Mouse (Mus musculus) right cerebral cortex, postnatal 14 days (tissue): ENCODE results near the gene Uqcrq.
"Not testable (repeated sequence)": the region's sequence is repeated elsewhere in the genome, so short reads cannot be mapped to it uniquely, and the experiment has no call there.

ENCODE experiments used
- DNase-seq: peaks from one replicate; pipeline ENCODE4 v3.0.0; 2022

Uqcrq gene

GRCm38 (mm10) chr11:53450070-53450705, 19.6 kb upstream of the Uqcrq start:
- DNase-seq = no peak

DNA sequence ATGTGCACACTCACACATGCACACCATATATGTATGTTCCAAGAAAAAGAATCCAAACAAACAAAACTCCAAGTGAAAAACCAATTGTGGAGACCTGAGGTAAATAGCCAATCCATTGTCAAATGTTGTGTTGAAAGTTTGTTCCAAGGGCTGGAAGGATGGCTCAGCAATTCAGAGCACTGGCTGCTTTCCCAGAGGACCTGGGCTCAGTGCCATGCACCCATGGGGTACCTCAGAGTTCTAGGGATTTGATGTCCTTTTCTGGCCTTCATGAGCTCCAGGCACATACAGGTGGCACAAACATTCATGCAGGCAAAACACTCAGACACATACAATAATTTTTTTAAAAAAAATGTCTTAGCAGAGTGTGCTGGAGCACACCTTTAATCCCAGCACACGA, 17.9 kb upstream of the Uqcrq start:
- no peak for DNase-seq

DNA sequence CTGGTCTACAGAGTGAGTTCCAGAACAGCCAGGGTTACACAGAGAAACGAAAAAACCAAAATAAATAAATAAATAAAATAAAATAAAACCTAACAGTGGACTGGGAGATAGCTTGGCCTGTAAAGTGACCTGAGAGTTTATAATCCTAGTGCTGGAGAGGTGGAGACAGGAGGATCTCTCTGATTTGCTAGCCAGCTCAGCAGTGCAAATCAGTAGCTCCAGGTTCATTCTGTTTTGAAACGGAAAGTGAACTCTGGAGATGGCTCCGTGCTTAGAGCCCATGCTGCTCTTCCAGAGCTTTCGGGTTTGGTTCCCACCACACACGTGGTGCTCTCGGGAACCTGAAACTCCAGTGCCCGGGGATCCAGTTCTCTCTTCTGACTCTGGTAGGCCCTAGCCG, 17.4 kb upstream of the Uqcrq start:
- no peak for DNase-seq

DNA sequence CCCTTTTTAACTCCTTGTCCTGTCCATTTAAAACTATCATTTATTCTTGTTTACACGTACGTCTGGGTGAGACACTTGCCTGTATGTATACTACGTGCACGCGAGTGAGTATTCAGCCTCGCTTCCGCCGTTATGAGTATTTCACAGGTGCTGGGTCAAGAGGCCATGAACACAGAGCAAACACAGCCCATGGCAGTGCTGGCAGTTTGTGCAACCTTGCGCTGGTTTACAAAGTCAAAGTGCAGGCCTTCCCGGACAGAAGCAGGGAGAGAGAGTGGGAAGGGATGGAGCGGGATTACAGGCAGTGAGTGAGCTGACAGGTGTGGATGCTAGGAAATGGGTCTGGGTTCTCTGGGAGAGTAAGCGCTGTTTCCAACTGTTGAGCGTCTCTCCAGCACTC, 15.6 kb upstream of the Uqcrq start:
- DNase-seq = no peak

DNA sequence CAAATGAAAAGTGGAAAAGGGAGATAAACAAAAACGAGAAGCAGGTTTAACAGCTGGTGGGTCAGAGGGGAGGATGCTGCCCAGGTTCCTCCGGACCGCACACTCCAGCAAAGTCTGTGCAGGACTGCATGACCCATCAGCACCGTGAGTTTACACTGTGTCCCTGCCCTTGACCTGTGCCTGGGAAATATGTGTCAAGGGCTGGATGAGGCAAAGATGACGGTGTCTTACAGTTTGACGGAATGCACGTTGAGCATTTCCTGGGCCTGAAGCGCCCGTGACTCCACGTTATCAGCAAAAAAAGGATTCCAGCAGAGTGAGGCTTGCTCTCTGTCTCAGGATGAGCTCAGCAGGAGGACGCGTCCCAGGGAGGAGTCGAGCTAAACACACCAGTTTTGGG, 14.9 kb upstream of the Uqcrq start:
- no peak for DNase-seq

DNA sequence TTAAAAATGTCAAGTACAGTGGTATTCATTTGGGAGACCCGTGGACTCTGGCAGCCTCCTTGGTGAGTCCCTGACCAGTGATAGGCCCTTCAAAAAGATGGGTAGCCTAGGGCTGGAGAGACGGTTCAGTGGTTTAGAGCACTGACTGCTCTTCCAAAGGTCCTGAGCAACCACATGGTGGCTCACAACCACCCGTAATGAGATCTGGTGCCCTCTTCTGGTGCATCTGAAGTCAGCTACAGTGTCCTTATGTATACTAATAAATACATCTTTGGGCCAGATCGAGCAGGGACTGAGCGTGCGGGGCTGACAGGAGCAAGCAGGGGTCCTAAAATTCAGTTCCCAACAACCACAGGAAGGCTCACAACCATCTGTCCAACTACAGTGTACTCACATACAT, 13.2 kb upstream of the Uqcrq start:
- no peak for DNase-seq

DNA sequence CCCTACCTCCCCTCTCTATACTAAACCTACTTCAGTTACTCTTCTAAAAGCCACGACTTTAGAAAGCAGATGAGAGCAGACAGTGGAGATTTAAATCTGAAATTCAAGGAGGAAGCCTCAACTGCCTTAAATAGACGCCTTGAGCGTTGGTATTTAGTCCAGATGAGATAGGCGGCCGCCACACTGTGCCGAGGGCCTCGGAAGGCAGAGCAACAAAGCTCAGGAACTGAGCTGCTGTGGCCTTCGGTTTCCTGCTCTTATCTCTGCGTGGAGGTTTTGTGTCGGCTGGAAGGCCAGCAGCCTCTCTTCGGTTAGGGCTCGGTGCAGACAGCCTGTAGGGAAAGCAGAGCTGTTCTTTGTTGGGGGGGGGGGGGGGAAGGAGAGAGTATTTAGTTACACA, 11.3 kb upstream of the Uqcrq start:
- DNase-seq = no peak

DNA sequence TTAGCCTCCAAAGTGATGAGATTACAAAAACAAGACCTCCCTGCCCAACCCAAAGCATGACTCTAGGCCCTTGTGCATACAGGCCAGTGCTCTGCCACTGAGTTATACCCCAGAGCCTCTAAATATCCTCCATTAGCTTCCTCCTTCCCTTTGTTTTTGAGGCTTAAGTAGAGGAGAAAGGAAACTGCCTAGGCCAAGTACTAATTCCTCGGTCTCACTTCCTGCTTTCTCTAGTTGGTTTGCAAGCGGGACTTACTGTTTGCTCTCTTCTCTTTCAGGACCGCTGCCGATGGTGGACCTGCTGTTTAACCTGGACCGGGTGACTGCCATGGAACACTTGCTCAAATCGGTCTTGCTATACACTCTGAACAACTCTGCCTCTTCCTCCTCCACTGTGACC, 5.7 kb upstream of the Uqcrq start:
- no peak for DNase-seq

GRCm38 (mm10) chr11:53435504-53435903, 4.9 kb upstream of the Uqcrq start:
- DNase-seq = no peak

DNA sequence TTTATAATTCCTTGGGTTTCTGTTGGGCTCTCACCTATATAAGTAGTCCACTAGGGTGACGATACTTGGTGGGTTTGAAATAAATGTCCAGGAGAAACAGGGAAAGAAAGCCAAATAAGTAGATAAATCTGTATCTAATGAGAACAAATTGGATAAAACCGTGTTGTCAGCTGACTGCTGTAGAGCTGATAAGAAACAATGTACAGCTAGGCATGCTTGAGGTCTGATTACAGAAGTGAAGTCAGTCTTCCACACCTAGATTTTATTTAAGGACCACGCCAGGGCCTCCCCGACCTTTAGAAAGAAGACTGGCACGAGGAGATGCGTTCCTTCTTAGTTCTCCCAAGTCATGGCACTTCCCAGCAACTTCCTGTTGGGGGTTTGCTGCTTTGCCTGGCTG, 2.4 kb upstream of the Uqcrq start:
- DNase-seq = no peak

DNA sequence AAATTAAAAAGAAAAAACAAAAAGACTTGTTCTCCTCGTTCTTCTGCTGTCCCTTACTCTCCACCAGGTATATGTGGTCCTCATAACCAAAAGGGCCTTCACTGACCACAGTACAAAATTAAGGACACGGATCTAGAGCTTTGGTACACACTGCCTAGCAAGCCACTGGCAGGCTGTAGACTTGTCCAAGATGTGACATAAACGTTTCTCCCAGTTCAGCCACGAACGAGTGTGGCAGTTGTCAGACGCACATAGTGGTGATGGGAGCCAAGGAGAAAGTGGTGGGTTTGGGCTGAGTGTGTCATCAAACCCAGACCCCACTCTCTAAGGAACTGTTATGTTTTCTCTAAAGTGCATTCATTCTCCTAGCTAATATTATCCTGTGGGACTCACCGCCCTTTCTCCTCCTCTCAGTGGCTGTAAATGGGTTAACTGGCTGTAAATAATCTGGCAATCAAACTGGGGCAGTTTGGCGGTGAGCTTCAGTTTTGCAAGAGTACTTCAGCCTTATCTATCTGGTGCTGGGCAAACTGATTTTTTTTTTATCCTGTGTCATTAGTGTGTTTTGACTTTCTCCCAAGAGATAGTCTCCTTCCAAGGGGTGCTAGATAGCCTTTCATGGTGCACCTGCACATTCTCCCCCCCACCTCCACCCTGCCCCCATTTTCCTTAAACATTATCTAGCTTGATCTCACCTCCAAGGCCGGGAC, 871 bp upstream of the Uqcrq start:
- DNase-seq = no peak

GRCm38 (mm10) chr11:53430300-53430669, 346 bp downstream of the Uqcrq start:
- DNase-seq = no peak

DNA sequence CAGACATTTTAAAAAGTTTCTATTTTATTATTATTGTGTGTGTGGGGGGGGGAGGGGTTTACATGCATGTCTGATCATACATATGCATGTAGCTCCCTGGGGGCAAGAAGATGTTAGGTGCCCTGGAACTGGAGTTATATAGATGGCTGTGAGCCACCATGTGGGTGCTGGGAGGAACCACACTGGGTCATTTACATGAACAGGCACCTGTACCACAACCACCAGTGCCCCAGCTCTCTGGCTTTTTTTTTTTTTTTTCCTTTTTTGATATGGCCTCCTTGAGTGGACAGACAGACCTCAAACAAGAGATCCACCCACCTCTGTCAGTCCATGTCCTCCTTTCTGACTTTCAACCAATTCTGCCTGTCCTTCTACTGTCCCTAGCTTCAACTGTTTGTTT, 1.4 kb downstream of the Uqcrq start:
- no peak for DNase-seq

DNA sequence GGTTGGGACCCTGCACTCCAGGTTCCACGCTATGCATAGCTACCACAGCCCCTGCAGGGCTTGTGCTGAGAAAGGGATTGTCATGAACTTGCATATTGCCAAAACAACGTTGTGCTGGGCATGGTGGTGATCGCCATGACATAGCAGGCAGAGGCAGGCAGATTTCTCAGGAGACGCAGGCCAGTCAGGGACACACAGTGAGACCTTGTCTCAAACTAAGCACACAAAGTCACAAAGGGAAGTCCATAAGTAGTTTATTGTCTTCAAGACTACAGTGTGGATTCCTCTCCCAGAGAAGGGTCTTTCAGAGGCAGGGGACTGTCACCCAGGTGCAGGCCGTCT, 1.9 kb downstream of the Uqcrq start:
- DNase-seq = no peak

- no peak for DNase-seq
These were observed 2.5 kb downstream of the Uqcrq start for GRCm38 (mm10) chr11:53427993-53428715.

GRCm38 (mm10) chr11:53426914-53427313, 3.7 kb downstream of the Uqcrq start:
- not testable (repeated sequence) for DNase-seq

DNA sequence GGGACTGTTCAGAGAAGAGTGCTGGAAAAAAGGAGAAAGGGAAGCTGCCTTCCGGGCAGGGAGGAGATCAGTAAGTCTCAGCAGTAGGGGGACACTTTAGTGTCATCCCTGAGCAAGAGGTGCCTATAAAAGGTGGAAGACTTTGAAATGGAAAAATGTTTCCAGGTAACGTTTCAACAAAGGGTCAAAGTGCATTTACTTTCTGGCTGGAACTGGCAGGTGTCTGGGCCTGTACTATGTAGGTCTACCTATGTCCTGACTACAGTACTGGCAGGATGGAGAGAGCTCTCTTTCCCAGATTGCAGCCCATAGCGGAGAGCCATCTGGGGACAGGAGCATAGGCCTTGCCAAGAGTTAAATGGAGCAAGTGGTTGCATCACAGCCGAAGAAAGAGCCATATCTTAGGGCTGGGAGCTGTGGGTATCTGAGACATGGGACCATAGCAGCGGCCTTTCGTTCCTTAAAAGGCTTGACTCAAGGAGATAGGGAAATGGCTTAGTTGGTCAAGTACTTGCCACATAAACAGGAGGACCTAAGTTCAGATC, 4.8 kb downstream of the Uqcrq start:
- no peak for DNase-seq

DNA sequence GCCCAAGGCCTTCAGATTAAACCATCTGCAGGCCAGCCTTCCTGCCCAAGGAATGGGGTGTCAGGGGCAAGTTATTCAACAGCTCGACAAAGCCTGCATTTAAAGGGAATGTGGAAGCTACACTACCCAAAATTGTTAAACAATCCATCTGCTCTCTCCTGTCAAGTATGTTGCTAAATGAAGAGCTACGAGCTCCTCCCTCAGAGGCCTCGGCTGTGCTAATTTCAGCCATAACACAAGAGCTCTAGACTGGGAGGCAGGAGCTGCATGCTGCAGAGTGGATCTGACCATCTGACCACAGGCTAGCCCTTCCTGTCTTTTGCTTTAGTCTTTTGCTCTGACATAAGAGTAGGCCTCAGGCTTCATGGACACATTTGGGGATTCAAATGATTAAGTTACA, 5.4 kb downstream of the Uqcrq start:
- DNase-seq = peak; percentile 28

DNA sequence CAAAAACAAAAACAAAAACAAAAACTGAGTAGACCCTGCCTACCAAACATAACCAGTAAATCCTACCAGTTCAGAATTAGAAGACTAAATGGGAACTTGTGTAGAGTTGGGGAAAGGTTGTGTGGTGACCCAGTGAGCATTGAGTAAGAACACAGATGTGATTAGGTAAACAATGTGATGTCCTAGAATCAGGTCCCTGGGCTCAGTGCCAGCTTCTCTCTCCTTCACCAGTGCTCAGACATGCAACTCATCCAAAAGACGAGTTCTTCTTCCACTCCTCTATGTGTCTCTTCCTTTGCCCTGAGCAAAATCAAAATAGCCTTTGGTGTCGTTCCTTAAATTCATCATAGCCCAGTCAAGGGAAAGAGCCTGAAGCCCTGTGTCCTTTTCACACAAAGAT, 5.8 kb downstream of the Uqcrq start:
- peak; percentile 55 for DNase-seq

DNA sequence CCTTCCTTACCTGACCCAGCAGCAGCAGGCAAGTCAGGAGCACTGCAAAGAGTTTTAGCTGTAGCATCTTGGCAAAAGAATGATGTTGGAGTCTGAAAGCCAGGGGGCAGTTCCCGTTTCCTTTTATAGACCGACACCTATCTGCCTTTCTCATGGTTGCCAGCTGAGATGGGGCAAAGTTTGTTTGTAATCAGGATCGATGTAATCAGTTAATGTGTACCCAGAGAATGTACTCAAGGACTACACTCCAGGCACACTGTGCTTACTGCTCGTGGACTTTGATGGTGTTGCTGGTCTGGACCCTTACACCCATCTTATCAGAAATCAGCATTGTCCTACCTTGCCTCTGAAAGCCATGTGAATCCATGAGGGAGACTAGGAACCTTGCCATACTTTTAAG, 7.6 kb downstream of the Uqcrq start, which contains the start of gene Leap2:
Gene Leap2 (minus strand): TSS at position 135 of the 400 bp plus-strand sequence.
- no peak for DNase-seq

DNA sequence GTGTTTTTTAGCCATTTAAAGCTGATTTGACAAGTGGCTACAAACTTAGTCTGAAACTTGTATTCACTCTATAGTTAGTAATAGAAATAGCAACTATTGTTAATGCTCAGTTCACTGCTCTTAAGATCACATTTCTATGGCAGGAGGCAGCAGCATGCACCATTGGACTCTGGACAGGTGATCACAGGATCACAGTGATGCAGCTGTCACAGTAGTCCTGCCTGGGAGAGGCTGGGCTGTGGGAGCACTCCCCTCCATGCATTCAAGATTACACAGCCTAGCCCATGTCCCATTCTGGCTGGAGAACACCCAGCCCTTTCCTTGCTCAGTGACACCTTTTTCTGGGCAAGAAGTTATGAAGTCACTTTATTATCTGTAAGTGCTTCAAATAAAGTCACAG, 12.6 kb downstream of the Uqcrq start:
- no peak for DNase-seq

DNA sequence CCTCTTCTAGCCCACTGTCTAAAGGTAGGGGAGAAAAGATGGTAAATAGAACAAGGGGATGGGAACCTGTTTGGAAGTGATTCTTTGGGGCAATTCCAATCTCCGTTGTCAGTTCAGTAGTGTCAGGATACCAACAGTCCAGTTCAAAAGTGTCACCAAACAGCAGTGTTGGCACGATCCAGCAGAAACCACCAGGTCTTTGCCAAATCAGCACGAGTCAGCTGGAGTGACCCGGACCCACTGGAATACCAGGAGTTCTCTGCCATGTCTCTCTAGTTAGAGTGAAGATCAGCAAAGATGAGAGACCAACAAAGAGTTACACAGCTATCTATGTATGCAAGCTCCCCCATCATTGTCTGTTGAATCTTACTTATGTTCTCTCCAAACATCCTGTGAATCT, 16.8 kb downstream of the Uqcrq start:
- no peak for DNase-seq

DNA sequence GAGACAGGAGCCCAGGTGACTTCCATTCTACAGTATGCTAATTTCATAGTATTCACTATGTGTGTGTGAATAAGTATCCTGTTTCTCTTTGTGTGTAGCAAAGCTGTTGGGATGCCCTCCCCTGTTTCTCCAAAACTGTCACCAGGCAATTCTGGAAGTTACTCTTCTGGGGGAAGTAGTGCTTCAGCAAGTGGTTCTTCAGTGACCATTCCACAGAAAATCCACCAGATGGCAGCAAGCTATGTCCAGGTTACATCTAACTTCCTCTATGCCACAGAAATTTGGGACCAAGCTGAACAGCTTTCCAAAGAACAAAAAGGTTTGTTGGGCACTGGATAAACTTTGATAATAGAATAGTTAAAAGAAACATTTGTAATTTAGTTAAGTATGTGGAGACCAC, 18.9 kb downstream of the Uqcrq start:
- DNase-seq = no peak

DNA sequence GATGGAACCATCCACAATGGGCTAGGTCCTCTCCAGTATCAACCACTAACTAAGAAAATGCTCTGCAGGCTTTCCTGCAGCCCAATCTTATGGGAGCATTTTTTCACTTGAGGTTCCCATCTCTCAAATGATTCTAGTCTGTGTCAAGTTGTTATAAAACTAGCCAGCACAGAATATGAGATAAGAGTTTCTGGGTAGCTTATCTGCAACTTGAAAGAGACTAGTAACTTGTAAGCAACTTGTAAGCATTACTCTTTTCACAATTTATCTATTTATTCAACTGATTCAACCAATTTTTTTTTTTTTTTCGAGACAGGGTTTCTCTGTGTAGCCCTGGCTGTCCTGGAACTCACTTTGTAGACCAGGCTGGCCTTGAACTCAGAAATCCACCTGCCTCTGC, 27.0 kb downstream of the Uqcrq start:
- DNase-seq = no peak
